Mouse (Mus musculus): ENCODE data around the gene Fbxo3.

- no peak for TF ChIP-seq CTCF (IDR thresholded peaks at IDR 0.05)
- no peak for TF ChIP-seq EP300 (IDR thresholded peaks at IDR 0.05; ENCODE audit: insufficient read depth, low read depth, low read length)
- TF ChIP-seq POLR2A (IDR thresholded peaks at IDR 0.05; ENCODE audit: insufficient read depth, low read depth, low read length): no peak
These were observed 77.3 kb downstream of the Fbxo3 start for GRCm38 (mm10) chr2:104104800-104105199.

Data from heart, adult 2 months (tissue).